Mouse (Mus musculus) WW6 (cell line): ENCODE measurements at regions not wholly inside any gene's neighbourhood (a gene's known extent, or its start where the extent isn't known, plus 50 kb on each side); places are given as distances from the start of the nearest gene placed in this dataset.

ENCODE experiments used
- DNase-seq: peaks from one replicate; pipeline ENCODE4 v3.0.0-alpha.2; 2013; ENCODE audit warnings: low read depth, low spot score

DNA sequence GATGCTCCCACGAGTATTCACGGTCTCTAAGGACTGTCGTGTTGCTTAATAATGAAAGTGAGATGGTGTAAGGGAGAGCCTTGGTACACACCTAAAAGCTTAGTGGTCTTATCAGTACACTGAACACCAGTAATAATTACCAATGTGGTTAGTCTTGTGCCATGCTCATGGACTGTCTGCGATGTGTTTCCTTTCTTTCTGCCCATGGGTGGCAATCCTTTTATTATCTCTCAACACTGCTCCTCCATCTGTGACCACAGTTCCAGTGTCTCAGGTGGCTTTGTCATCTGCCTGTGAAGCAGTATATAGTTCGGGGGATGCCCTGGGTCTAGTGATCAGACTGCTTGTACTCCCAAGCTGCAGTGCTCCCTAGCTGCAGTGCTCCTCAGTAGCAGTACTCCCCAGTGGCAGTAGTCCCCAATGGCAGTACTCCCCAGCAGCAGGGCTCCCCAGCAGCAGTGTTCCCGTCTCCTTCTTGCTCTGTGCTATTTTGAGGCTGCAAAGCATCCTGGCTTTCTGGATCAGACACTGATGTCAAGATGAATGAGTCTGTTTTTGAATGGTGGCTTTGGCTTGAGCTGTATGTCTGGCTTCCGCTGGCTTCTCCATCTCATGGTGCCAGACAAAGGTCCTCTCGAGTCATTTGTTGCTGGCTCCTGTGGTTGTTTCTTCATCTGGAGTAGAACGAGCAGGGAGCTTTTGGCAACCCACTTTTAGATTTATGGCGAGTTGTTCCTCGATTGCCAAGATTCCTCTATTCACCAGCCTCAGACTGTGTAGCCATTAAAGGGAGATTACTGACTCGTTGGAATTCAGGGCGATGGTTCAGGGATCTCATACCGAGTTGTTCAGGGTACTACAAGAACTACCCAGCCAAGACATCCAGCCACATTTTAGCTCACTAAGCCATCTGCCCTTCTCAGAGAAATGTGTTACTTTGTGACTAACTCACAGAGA lies 88.4 kb upstream of the Plxnc1 start:
- DNase-seq = no peak

GRCm38 (mm10) chr10:95031371-95031770 lies 86.7 kb upstream of the Plxnc1 start:
- DNase-seq = no peak

DNA sequence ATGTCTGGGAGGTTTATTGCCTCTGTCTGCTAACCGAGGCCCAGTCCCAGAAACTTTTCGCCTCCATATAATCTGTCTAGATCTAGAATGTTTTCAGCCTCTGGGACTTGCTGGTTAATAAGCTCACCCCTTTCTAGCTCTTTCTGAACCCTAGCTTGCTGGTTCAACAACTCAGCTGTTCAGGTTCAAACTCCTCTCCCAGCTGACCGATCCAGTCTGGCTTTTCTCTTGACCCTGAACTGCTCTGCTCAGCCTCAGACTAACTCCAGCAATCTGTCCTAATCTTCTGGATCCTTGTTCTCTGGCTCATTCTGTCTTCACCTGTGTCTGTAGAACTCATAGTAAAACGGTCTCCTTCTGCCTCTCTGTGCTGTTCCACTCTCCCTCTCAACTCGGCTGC lies 86.2 kb upstream of the Plxnc1 start:
- no peak for DNase-seq

DNA sequence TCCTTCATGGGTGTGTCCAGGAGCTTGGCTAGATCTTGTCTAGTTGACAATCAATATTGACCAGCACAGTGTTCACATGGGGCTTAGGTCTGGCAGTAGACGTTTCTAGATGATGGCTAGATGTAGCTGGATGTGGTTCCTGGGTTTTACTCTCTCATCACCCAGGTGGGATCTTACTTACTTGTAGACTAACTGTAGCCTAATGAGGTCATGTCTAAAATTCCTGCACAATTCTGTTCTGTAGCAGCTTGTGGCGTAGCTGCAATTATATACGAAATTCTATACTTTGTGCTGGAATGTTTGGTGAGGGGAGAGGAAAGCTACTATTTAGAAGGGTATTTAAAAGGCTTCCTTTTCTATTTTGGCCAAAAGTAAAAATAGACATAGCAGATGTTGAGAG lies 84.9 kb upstream of the Plxnc1 start:
- no peak for DNase-seq

- no peak for DNase-seq
These were observed 81.1 kb upstream of the Plxnc1 start for GRCm38 (mm10) chr10:95025569-95026327.

GRCm38 (mm10) chr10:95021209-95021608 lies 76.6 kb upstream of the Plxnc1 start:
- DNase-seq = no peak

- DNase-seq = no peak
These were observed 72.3 kb upstream of the Plxnc1 start for GRCm38 (mm10) chr10:95016896-95017295.

GRCm38 (mm10) chr10:95015298-95015951 lies 70.8 kb upstream of the Plxnc1 start:
- no peak for DNase-seq

GRCm38 (mm10) chr10:95013946-95014345 lies 69.3 kb upstream of the Plxnc1 start:
- DNase-seq = no peak

DNA sequence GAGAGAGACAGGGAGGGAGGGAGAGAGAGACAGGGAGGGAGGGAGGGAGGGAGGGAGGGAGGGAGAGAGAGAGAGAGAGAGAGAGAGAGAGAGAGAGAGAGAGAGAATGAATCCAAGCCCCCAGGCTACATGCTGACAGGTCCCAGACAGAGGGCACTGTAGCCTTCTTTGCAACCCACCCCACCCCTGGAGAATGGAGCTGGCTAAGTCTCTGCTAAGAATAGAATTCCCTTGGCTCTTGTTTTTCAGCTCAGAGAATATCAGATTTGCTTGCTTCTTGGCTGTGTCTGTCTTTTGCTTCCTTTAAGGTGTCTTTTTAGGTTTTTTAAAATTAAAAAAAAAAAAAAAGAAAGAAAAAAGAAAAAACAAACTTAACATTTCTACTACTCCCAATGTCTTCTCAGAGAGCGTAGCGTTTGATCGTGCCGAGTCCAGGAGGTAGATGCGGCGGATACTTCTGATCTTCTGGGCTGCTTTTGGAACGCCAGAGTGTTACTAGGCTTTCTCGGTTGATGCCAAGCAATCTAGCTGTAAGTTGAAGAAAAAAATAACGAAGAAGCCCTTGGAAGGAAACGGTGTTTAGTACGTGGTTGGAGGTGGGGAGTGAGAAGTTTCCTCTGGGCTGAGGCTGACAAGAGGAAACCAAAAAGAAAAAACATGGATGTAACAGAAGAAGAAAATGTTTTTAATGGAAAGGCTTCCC lies 68.7 kb upstream of the Plxnc1 start:
- DNase-seq = no peak

DNA sequence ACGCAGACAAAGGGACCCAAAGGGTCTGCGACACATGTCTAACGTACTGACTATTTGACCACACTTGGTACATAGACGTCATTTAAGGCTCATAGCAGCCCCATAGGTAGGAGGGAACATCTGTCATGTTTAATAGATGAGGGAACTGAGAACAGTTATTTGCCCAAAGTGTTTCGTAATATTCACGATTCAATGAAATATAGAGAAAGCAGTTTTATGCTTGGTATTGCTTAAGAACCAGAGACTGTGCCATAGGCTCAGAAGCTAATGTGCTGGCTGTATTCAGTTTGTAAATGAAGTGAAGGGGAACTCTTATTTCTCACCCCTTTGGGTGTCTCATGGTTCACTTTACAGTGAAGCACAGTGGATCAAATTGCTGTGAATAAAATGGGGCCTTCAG lies 65.7 kb upstream of the Plxnc1 start:
- no peak for DNase-seq

GRCm38 (mm10) chr10:95009081-95009480 lies 64.4 kb upstream of the Plxnc1 start:
- DNase-seq = no peak

DNA sequence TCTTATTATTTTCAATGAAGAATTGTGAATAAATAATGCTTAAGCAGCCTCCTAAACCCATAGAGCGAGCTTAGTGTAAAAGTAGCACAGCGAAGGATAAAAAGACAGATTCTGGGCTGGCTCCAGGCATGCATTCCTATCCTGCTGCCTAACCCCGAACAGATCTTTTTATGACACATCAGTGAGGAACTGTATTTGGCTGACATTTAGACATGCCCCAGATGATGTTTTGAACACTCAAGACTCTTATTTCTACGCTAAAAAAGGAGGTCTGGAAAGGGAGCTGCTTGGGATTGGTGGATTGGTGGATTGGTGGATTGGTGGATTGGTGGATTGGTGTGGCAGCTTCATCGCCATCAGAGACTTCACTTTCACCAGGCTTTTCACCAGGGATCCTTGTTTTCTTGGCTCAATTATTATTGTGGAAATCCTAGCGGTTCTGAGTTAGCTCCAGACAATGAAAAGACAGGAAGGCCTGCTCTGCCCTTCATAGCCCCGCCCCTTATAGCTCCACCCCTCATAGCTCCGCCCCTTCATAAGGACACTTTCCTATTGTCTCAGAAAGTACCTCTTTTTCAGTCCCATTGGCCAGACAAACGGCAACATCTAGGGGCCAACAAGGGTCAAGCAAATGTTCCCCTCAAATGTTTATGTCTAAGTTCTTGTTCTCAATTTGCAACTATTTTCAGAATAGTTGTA lies 59.6 kb upstream of the Plxnc1 start:
- no peak for DNase-seq

DNA sequence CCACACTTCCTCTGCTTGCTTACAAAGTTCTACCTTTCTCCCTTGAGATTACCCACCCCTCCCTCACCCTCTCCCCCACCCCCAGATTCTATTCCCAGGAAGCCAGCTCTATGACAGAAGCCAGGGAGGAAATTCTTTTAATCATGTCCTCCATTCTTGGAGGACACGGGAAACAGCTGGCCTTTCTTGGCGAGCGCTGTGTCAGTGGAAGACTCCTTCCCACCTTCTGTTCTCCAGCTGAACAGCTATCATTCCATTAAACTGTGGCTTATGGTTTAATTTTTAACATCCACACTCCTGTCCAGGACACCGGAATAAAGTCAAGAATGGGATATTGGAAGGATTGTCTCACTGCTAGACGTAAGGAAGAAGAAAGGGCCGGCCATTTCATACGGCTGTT lies 59.0 kb upstream of the Plxnc1 start:
- DNase-seq = no peak

GRCm38 (mm10) chr10:95001650-95002049 lies 57.0 kb upstream of the Plxnc1 start:
- no peak for DNase-seq

- no peak for DNase-seq
These were observed 55.1 kb upstream of the Plxnc1 start for GRCm38 (mm10) chr10:94999716-95000115.
